Comparison of ENCODE assay signal across 25 mouse cellular contexts in the genomic region with DNA sequence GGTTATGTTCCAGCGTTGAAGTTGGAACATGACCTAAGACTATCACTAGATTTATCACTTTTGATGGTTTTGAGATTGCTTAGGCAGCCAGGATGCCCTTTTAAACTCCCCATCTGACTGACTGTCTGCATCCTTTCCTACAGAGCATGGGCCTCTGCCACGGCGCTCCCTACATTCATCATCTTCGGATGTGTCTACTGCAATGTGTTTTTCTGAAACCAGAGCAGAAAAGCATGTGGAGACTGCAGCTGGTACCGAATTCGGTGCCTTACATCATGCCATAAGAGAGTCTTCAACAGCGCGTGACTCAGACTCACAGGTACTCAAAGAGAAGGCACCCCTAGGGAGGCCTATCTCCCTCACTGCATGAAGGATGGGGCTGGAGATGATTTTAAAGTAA.
DNase-seq lines count a peak whose midpoint lies in the region; ATAC-seq lines count a peak whose summit lies in the region.
"Had no signal": no experiment of that assay in that cellular context is flagged by ENCODE, and none has a peak within 500 bp of the region (broad histone marks: within the 10 kb centered on the region; RNA-seq: fewer than 3 reads in every experiment).

No protein-coding gene starts in this region.

- no peak for ATAC-seq in cerebellum, adult (ENCODE audit: insufficient number of reproducible peaks, low FRiP score, low TSS enrichment)
- peak; percentile 73 for ATAC-seq in hindbrain, embryonic 15.5 days (ENCODE audit: low FRiP score, low read depth)
- ATAC-seq in hindbrain, embryonic 12.5 days (ENCODE audit: low FRiP score) = no peak
- ATAC-seq: forebrain, embryonic 15.5 days; intestine, embryonic 15.5 days had no signal

- no peak overlapping the region for H3K4me2 ChIP-seq in hindbrain, embryonic 15.5 days
- H3K4me2 ChIP-seq in hindbrain, embryonic 12.5 days (replicated peaks) = no peak overlapping the region
- H3K4me2 ChIP-seq: embryonic facial prominence, embryonic 12.5 days; embryonic facial prominence, embryonic 15.5 days; forebrain, embryonic 15.5 days; heart, embryonic 12.5 days; heart, embryonic 15.5 days; intestine, embryonic 15.5 days had no signal

- DNase-seq in cerebellum, postnatal 10 days = peak; percentile 62 to 72
- DNase-seq in left cerebral cortex, postnatal 4 days = peak; percentile 12
- DNase-seq in left cerebral cortex, adult 8-10 months (ENCODE audit: low spot score in 2 of 2) = no peak
- DNase-seq in brain, adult 2 months (ENCODE audit: low read depth, low spot score) = peak; percentile 33
- no peak for DNase-seq in thymus, postnatal 14 days
- DNase-seq: adrenal gland, adult 2 months; adrenal gland, postnatal 14 days; B cell, adult 2 months; cerebellum, adult 8-10 months; gastrocnemius, postnatal 25 days; heart, adult 18-20 months; heart, postnatal 10 days; heart, postnatal 36 days; kidney, adult 11 months; kidney, adult 8-10 months had no signal

- no peak overlapping the region for H3K27ac ChIP-seq in hindbrain, embryonic 15.5 days (replicated peaks)
- no peak overlapping the region for H3K27ac ChIP-seq in hindbrain, embryonic 12.5 days
- H3K27ac ChIP-seq: embryonic facial prominence, embryonic 12.5 days; embryonic facial prominence, embryonic 15.5 days; forebrain, embryonic 15.5 days; heart, embryonic 15.5 days; hindbrain, embryonic 10.5 days; intestine, embryonic 15.5 days had no signal

- H3K9ac ChIP-seq in hindbrain, embryonic 15.5 days = no peak overlapping the region
- H3K9ac ChIP-seq in hindbrain, embryonic 12.5 days = no peak overlapping the region
- H3K9ac ChIP-seq: embryonic facial prominence, embryonic 12.5 days; embryonic facial prominence, embryonic 15.5 days; forebrain, embryonic 15.5 days; heart, embryonic 12.5 days; heart, embryonic 15.5 days; intestine, embryonic 15.5 days had no signal

- no peaks in the 10 kb centered on the region for H3K36me3 ChIP-seq in hindbrain, embryonic 15.5 days
- H3K36me3 ChIP-seq in hindbrain, embryonic 12.5 days = no peaks in the 10 kb centered on the region
- H3K36me3 ChIP-seq: embryonic facial prominence, embryonic 12.5 days; embryonic facial prominence, embryonic 15.5 days; forebrain, embryonic 15.5 days; heart, embryonic 12.5 days; heart, embryonic 15.5 days; hindbrain, embryonic 10.5 days; intestine, embryonic 15.5 days had no signal

- H3K9me3 ChIP-seq in hindbrain, embryonic 15.5 days = no peaks in the 10 kb centered on the region
- no peaks in the 10 kb centered on the region for H3K9me3 ChIP-seq in hindbrain, embryonic 12.5 days (replicated peaks)
- H3K9me3 ChIP-seq: embryonic facial prominence, embryonic 12.5 days; embryonic facial prominence, embryonic 15.5 days; forebrain, embryonic 15.5 days; heart, embryonic 12.5 days; heart, embryonic 15.5 days; hindbrain, embryonic 10.5 days; intestine, embryonic 15.5 days had no signal

- no peak overlapping the region for H3K4me3 ChIP-seq in hindbrain, embryonic 15.5 days
- no peak overlapping the region for H3K4me3 ChIP-seq in hindbrain, embryonic 12.5 days
- H3K4me3 ChIP-seq: embryonic facial prominence, embryonic 12.5 days; embryonic facial prominence, embryonic 15.5 days; forebrain, embryonic 15.5 days; heart, embryonic 12.5 days; heart, embryonic 15.5 days; hindbrain, embryonic 10.5 days; intestine, embryonic 15.5 days had no signal

- H3K27me3 ChIP-seq in hindbrain, embryonic 15.5 days = no peaks in the 10 kb centered on the region
- no peaks in the 10 kb centered on the region for H3K27me3 ChIP-seq in hindbrain, embryonic 12.5 days
- H3K27me3 ChIP-seq: embryonic facial prominence, embryonic 12.5 days; embryonic facial prominence, embryonic 15.5 days; forebrain, embryonic 15.5 days; heart, embryonic 12.5 days; heart, embryonic 15.5 days; intestine, embryonic 15.5 days had no signal

- intact Hi-C loops in left cerebral cortex, postnatal 4 days (cut with DNase I) = no loop called here

- H3K4me1 ChIP-seq in hindbrain, embryonic 15.5 days (replicated peaks) = no peaks in the 10 kb centered on the region
- H3K4me1 ChIP-seq in hindbrain, embryonic 12.5 days = no peaks in the 10 kb centered on the region
- H3K4me1 ChIP-seq: embryonic facial prominence, embryonic 12.5 days; embryonic facial prominence, embryonic 15.5 days; forebrain, embryonic 15.5 days; heart, embryonic 12.5 days; heart, embryonic 15.5 days; hindbrain, embryonic 10.5 days; intestine, embryonic 15.5 days had no signal

- WGBS in hindbrain, embryonic 15.5 days = 86% methylated on average over 8 of the region's 8 CpGs
- 88% methylated on average over 8 of the region's 8 CpGs for WGBS in hindbrain, embryonic 12.5 days

Comparison
In these comparisons a context has a peak if more than half of its experiments do, and no peak if none do; other contexts are left out.
1. DNase-seq: peak in cerebellum, postnatal 10 days (2 of 2), left cerebral cortex, postnatal 4 days (single experiment) and brain, adult 2 months (single experiment); none in left cerebral cortex, adult 8-10 months (0 of 2) and thymus, postnatal 14 days (single experiment).